Mouse (Mus musculus) embryonic facial prominence, embryonic 14.5 days (tissue): ENCODE data around the gene Gse1. TPM values are rescaled to one million over a fixed set of nuclear protein-coding genes. Genes with fewer than 3 reads are reported as not detected.

ENCODE experiments used
- ATAC-seq: fragments of 200-750 bp; cut with Nextera tagmentation; 2 replicates; pipeline ENCODE4 v1.8.0; 2017; ENCODE audit warnings: low read depth, moderate number of reproducible peaks, moderate TSS enrichment
- DNase-seq: peaks from one replicate; pipeline ENCODE4 v3.0.0-alpha.2; 2015; ENCODE audit warnings: low spot score
- H3K27ac ChIP-seq: fragments of 300-500 bp; sonication (generic); replicated peaks from 2 replicates; pipeline ENCODE4 v1.5.1; 2014; ENCODE audit warnings: low read depth, mild to moderate bottlenecking, low read length, moderate library complexity
- H3K27me3 ChIP-seq: fragments of 300-500 bp; sonication (generic); replicated peaks from 2 replicates; pipeline ENCODE4 v1.6.1; 2014; ENCODE audit warnings: low read length; ENCODE audit not compliant: control insufficient read depth, insufficient read depth
- H3K36me3 ChIP-seq: fragments of 300-500 bp; sonication (generic); 2 replicates; pipeline ENCODE4 v1.6.1; 2014; ENCODE audit warnings: low read length, mixed read lengths; ENCODE audit not compliant: control insufficient read depth, insufficient read depth
- H3K4me1 ChIP-seq: fragments of 300-500 bp; sonication (generic); 2 replicates; pipeline ENCODE4 v1.6.1; 2014; ENCODE audit warnings: antibody characterized with exemption, low read length; ENCODE audit not compliant: control insufficient read depth, insufficient read depth
- H3K4me2 ChIP-seq: fragments of 300-500 bp; sonication (generic); 2 replicates; pipeline ENCODE4 v1.6.1; 2014; ENCODE audit warnings: low read depth, mild to moderate bottlenecking, low read length, moderate library complexity, mixed read lengths
- H3K4me3 ChIP-seq: fragments of 300-500 bp; sonication (generic); 2 replicates; pipeline ENCODE4 v1.5.1; 2014; ENCODE audit warnings: low read depth, mild to moderate bottlenecking, low read length
- H3K9ac ChIP-seq: fragments of 300-500 bp; sonication (generic); 2 replicates; pipeline ENCODE4 v1.6.1; 2014; ENCODE audit warnings: low read depth, mild to moderate bottlenecking, low read length, moderate library complexity, mixed read lengths
- H3K9me3 ChIP-seq: fragments of 300-500 bp; sonication (generic); 2 replicates; pipeline ENCODE4 v1.6.1; 2016; ENCODE audit warnings: low read length; ENCODE audit not compliant: control insufficient read depth
- WGBS: fragments of 180-500 bp; shearing (Covaris S2); extraction: QIAGEN DNeasy Blood & Tissue Kit; methylation state at CpG from one replicate; pipeline ENCODE4 v1.1.7; 2014; 5-methylcytosine and 5-hydroxymethylcytosine counted together
- polyA plus RNA-seq: library from polyadenylated mRNA; unstranded; fragments of >200 nt; fragmentation: Nextera tagmentation; extraction: Ambion mirVana; gene quantifications from 2 replicates; pipeline ENCODE4 v1.2.1, GENCODE M21; 2014

Gse1 gene
- polyA plus RNA-seq, 1 experiment from 2014 or later = 8.7 TPM

- Histone ChIP-seq H3K27me3 (peaks cover 7% of the 10 kb centered on the region; the same call in 1 of the 2 replicates), H3K9ac (peak overlapping the region; percentile 63), H3K27ac (peak overlapping the region; percentile 86), H3K36me3 (no peaks in the 10 kb centered on the region), H3K4me2 (peak overlapping the region; percentile 99), H3K9me3 (no peaks in the 10 kb centered on the region), H3K4me3 (peak overlapping the region; percentile 64), H3K4me1 (peaks cover 54% of the 10 kb centered on the region)
- WGBS = 7% methylated on average over 23 of the region's 37 CpGs
- ATAC-seq (peak; percentile 7; the same call in 1 of the 2 replicates), DNase-seq (peak; percentile 84)
Observed at GRCm38 (mm10) chr8:120538397-120539240, 310.4 kb downstream of the Gse1 start.

- DNase-seq (no peak), ATAC-seq (no peak)
- Histone ChIP-seq H3K27me3 (no peaks in the 10 kb centered on the region; the same call in 1 of the 2 replicates), H3K4me1 (peaks cover 47% of the 10 kb centered on the region), H3K9ac (no peak overlapping the region), H3K4me3 (peak overlapping the region; percentile 64), H3K9me3 (no peaks in the 10 kb centered on the region), H3K36me3 (no peaks in the 10 kb centered on the region), H3K27ac (peak overlapping the region; percentile 86), H3K4me2 (peak overlapping the region; percentile 99)
- 50% methylated on average over 6 of the region's 6 CpGs for WGBS
Observed at GRCm38 (mm10) chr8:120539381-120539774, 311.1 kb downstream of the Gse1 start.

GRCm38 (mm10) chr8:120539775-120540625, 311.7 kb downstream of the Gse1 start:
- Histone ChIP-seq H3K27ac (peak overlapping the region; percentile 86), H3K4me2 (peak overlapping the region; percentile 99), H3K4me1 (peaks cover 41% of the 10 kb centered on the region), H3K27me3 (no peaks in the 10 kb centered on the region), H3K4me3 (peak overlapping the region; percentile 64), H3K9ac (no peak overlapping the region), H3K36me3 (no peaks in the 10 kb centered on the region), H3K9me3 (no peaks in the 10 kb centered on the region)
- DNase-seq (peak; percentile 80), ATAC-seq (no peak)
- WGBS = 36% methylated on average over 23 of the region's 23 CpGs

GRCm38 (mm10) chr8:120542995-120543394, 314.7 kb downstream of the Gse1 start:
- no peak for DNase-seq
- 26% methylated on average over 12 of the region's 13 CpGs for WGBS
- Histone ChIP-seq H3K36me3 (no peaks in the 10 kb centered on the region), H3K4me1 (peaks cover 42% of the 10 kb centered on the region), H3K9me3 (no peaks in the 10 kb centered on the region), H3K27ac (no peak overlapping the region), H3K4me2 (no peak overlapping the region), H3K9ac (no peak overlapping the region), H3K27me3 (no peaks in the 10 kb centered on the region), H3K4me3 (no peak overlapping the region)
- ATAC-seq = no peak

- Histone ChIP-seq H3K4me3 (no peak overlapping the region), H3K9ac (no peak overlapping the region), H3K36me3 (no peaks in the 10 kb centered on the region), H3K9me3 (no peaks in the 10 kb centered on the region), H3K4me1 (peaks cover 44% of the 10 kb centered on the region), H3K27ac (no peak overlapping the region), H3K27me3 (no peaks in the 10 kb centered on the region), H3K4me2 (no peak overlapping the region)
- 53% methylated on average over 6 of the region's 8 CpGs for WGBS
- DNase-seq (no peak), ATAC-seq (no peak)
Observed at GRCm38 (mm10) chr8:120543416-120544055, 315.3 kb downstream of the Gse1 start.

- no peak for DNase-seq
- Histone ChIP-seq H3K4me2 (no peak overlapping the region), H3K4me3 (no peak overlapping the region), H3K36me3 (no peaks in the 10 kb centered on the region), H3K27me3 (no peaks in the 10 kb centered on the region), H3K27ac (no peak overlapping the region), H3K4me1 (peaks cover 42% of the 10 kb centered on the region), H3K9ac (no peak overlapping the region), H3K9me3 (no peaks in the 10 kb centered on the region)
- WGBS = 71% methylated on average over 5 of the region's 5 CpGs
- no peak for ATAC-seq
Observed at GRCm38 (mm10) chr8:120544155-120544554, 315.9 kb downstream of the Gse1 start.

GRCm38 (mm10) chr8:120547562-120547961, 319.3 kb downstream of the Gse1 start:
- no peak for ATAC-seq
- peaks cover 52% of the 10 kb centered on the region for H3K4me1 ChIP-seq
- DNase-seq = no peak
- no peak overlapping the region for H3K9ac ChIP-seq
- H3K27me3 ChIP-seq = no peaks in the 10 kb centered on the region
- H3K4me2 ChIP-seq = no peak overlapping the region
- WGBS = 61% methylated on average over 9 of the region's 9 CpGs
- no peak overlapping the region for H3K4me3 ChIP-seq
- H3K9me3 ChIP-seq = no peaks in the 10 kb centered on the region
- no peaks in the 10 kb centered on the region for H3K36me3 ChIP-seq
- H3K27ac ChIP-seq = no peak overlapping the region

- no peak for DNase-seq
- H3K9me3 ChIP-seq = no peaks in the 10 kb centered on the region
- H3K4me1 ChIP-seq = peaks cover 47% of the 10 kb centered on the region
- ATAC-seq = peak; percentile 32
- 43% methylated on average over 16 of the region's 16 CpGs for WGBS
- no peak overlapping the region for H3K9ac ChIP-seq
- H3K36me3 ChIP-seq = no peaks in the 10 kb centered on the region
- no peak overlapping the region for H3K27ac ChIP-seq
- H3K27me3 ChIP-seq = no peaks in the 10 kb centered on the region
- H3K4me3 ChIP-seq = no peak overlapping the region
- no peak overlapping the region for H3K4me2 ChIP-seq
Observed at GRCm38 (mm10) chr8:120548313-120548761, 320.1 kb downstream of the Gse1 start.
